Mouse (Mus musculus): ENCODE data around the gene Khdrbs1. TPM values are rescaled to one million over a fixed set of nuclear protein-coding genes. Genes with fewer than 3 reads are reported as not detected.
A peak's percentile ranks its signal among the peaks of the same experiment; 100 is the strongest.
"Not testable (repeated sequence)": the region's sequence is repeated elsewhere in the genome, so short reads cannot be mapped to it uniquely, and the experiment has no call there.

The Khdrbs1 gene
- polyA plus RNA-seq, 1 experiment from 2014 or later, result 118 TPM

- no peak overlapping the region for H3K9ac ChIP-seq
- WGBS, result 58% methylated on average over 6 of the region's 6 CpGs
- H3K9me3 ChIP-seq (replicated peaks), result no peaks in the 10 kb centered on the region
- H3K4me3 ChIP-seq (replicated peaks), result no peak overlapping the region
- H3K4me1 ChIP-seq, result peaks cover 20% of the 10 kb centered on the region
- no peak overlapping the region for H3K27ac ChIP-seq
- peaks cover 3% of the 10 kb centered on the region for H3K27me3 ChIP-seq
- no peak overlapping the region for H3K4me2 ChIP-seq
- ATAC-seq (replicated peaks; ENCODE audit: low FRiP score), result no peak
- H3K36me3 ChIP-seq, result no peaks in the 10 kb centered on the region
Measured at GRCm38 (mm10) chr4:129770600-129770999, 28.5 kb upstream of the Khdrbs1 start.

- not testable (repeated sequence) for ATAC-seq (replicated peaks; ENCODE audit: low FRiP score); H3K9me3 ChIP-seq (replicated peaks)
Measured at GRCm38 (mm10) chr4:129768742-129769141, 26.6 kb upstream of the Khdrbs1 start.

GRCm38 (mm10) chr4:129767782-129768181 lies 25.7 kb upstream of the Khdrbs1 start:
- Histone ChIP-seq H3K27me3 (no peaks in the 10 kb centered on the region; the same call in 1 of the 2 replicates), H3K4me3 (replicated peaks) (no peak overlapping the region), H3K4me1 (peaks cover 20% of the 10 kb centered on the region), H3K27ac (no peak overlapping the region), H3K4me2 (no peak overlapping the region), H3K36me3 (no peaks in the 10 kb centered on the region), H3K9ac (no peak overlapping the region), H3K9me3 (replicated peaks) (no peaks in the 10 kb centered on the region)
- WGBS, result 87% methylated on average over 8 of the region's 8 CpGs
- no peak for ATAC-seq (replicated peaks; ENCODE audit: low FRiP score)

More at GRCm38 (mm10) chr4:129768742-129769141, 26.6 kb upstream of the Khdrbs1 start:
- WGBS, result 77% methylated on average over 3 of the region's 3 CpGs
- H3K9ac ChIP-seq; H3K27me3 ChIP-seq; H3K36me3 ChIP-seq; H3K27ac ChIP-seq; H3K4me2 ChIP-seq; H3K4me3 ChIP-seq (replicated peaks): not testable (repeated sequence)
- peaks cover 20% of the 10 kb centered on the region for H3K4me1 ChIP-seq

- Histone ChIP-seq H3K9ac (no peak overlapping the region), H3K4me1 (0 out of 2 replicates have a peak, but pooled peaks cover under 1% of the 10 kb centered on the region), H3K27me3 (no peaks in the 10 kb centered on the region), H3K4me2 (no peak overlapping the region), H3K9me3 (replicated peaks) (no peaks in the 10 kb centered on the region), H3K27ac (no peak overlapping the region), H3K4me3 (replicated peaks) (no peak overlapping the region), H3K36me3 (no peaks in the 10 kb centered on the region)
- 84% methylated on average over 3 of the region's 3 CpGs for WGBS
- ATAC-seq (replicated peaks; ENCODE audit: low FRiP score), result no peak
Measured at GRCm38 (mm10) chr4:129765351-129765750, 23.2 kb upstream of the Khdrbs1 start.

- H3K4me2 ChIP-seq; H3K9me3 ChIP-seq (replicated peaks); H3K4me1 ChIP-seq; ATAC-seq (replicated peaks; ENCODE audit: low FRiP score); H3K36me3 ChIP-seq; H3K27ac ChIP-seq; H3K27me3 ChIP-seq; H3K4me3 ChIP-seq (replicated peaks); H3K9ac ChIP-seq: not testable (repeated sequence)
- WGBS, result 92% methylated on average over 1 of the region's 1 CpGs
Measured at GRCm38 (mm10) chr4:129762496-129762895, 20.4 kb upstream of the Khdrbs1 start.

- H3K27me3 ChIP-seq, result no peaks in the 10 kb centered on the region
- no peak overlapping the region for H3K27ac ChIP-seq
- H3K4me1 ChIP-seq, result no peaks in the 10 kb centered on the region
- no peaks in the 10 kb centered on the region for H3K36me3 ChIP-seq
- H3K4me3 ChIP-seq (replicated peaks), result no peak overlapping the region
- no peak overlapping the region for H3K9ac ChIP-seq
- no peak overlapping the region for H3K4me2 ChIP-seq
- ATAC-seq (replicated peaks; ENCODE audit: low FRiP score), result no peak
- 91% methylated on average over 12 of the region's 12 CpGs for WGBS
- no peaks in the 10 kb centered on the region for H3K9me3 ChIP-seq (replicated peaks)
Measured at GRCm38 (mm10) chr4:129761606-129762005, 19.5 kb upstream of the Khdrbs1 start.

GRCm38 (mm10) chr4:129755455-129755854 lies 13.4 kb upstream of the Khdrbs1 start:
- no peak overlapping the region for H3K4me3 ChIP-seq (replicated peaks)
- no peaks in the 10 kb centered on the region for H3K9me3 ChIP-seq (replicated peaks)
- 75% methylated on average over 1 of the region's 1 CpGs for WGBS
- 0 out of 2 replicates have a peak, but pooled peaks cover 3% of the 10 kb centered on the region for H3K27me3 ChIP-seq
- H3K9ac ChIP-seq, result no peak overlapping the region
- H3K36me3 ChIP-seq, result no peaks in the 10 kb centered on the region
- peaks cover 20% of the 10 kb centered on the region for H3K4me1 ChIP-seq
- H3K27ac ChIP-seq, result no peak overlapping the region
- H3K4me2 ChIP-seq, result no peak overlapping the region
- ATAC-seq (replicated peaks; ENCODE audit: low FRiP score), result no peak

GRCm38 (mm10) chr4:129754742-129755141 lies 12.6 kb upstream of the Khdrbs1 start:
- H3K9me3 ChIP-seq (replicated peaks), result no peaks in the 10 kb centered on the region
- H3K4me3 ChIP-seq (replicated peaks), result no peak overlapping the region
- peaks cover 24% of the 10 kb centered on the region for H3K4me1 ChIP-seq
- 0 out of 2 replicates have a peak, but pooled peaks have one; percentile 29 for ATAC-seq (replicated peaks; ENCODE audit: low FRiP score)
- WGBS, result 52% methylated on average over 3 of the region's 3 CpGs
- H3K36me3 ChIP-seq, result no peaks in the 10 kb centered on the region
- no peak overlapping the region for H3K9ac ChIP-seq
- H3K4me2 ChIP-seq, result no peak overlapping the region
- 0 out of 2 replicates have a peak, but pooled peaks cover 5% of the 10 kb centered on the region for H3K27me3 ChIP-seq
- peak overlapping the region; percentile 27; the same call in 1 of the 2 replicates for H3K27ac ChIP-seq

GRCm38 (mm10) chr4:129750430-129750829 lies 8.3 kb upstream of the Khdrbs1 start:
- H3K9me3 ChIP-seq (replicated peaks), result no peaks in the 10 kb centered on the region
- no peaks in the 10 kb centered on the region for H3K36me3 ChIP-seq
- 40% methylated on average over 5 of the region's 5 CpGs for whole genome bisulfite sequencing
- H3K27me3 ChIP-seq, result 0 out of 2 replicates have a peak, but pooled peaks cover 5% of the 10 kb centered on the region
- no peak overlapping the region for H3K9ac ChIP-seq
- H3K27ac ChIP-seq, result no peak overlapping the region
- H3K4me1 ChIP-seq, result peaks cover 28% of the 10 kb centered on the region
- no peak overlapping the region for H3K4me2 ChIP-seq
- no peak overlapping the region for H3K4me3 ChIP-seq (replicated peaks)
- ATAC-seq (replicated peaks; ENCODE audit: low FRiP score), result no peak

GRCm38 (mm10) chr4:129746591-129746990 lies 4.5 kb upstream of the Khdrbs1 start:
- ATAC-seq (replicated peaks; ENCODE audit: low FRiP score), result no peak
- no peak overlapping the region for H3K4me3 ChIP-seq (replicated peaks)
- H3K9ac ChIP-seq, result no peak overlapping the region
- H3K27ac ChIP-seq, result no peak overlapping the region
- no peak overlapping the region for H3K4me2 ChIP-seq
- WGBS, result 45% methylated on average over 3 of the region's 3 CpGs
- 0 out of 2 replicates have a peak, but pooled peaks cover 5% of the 10 kb centered on the region for H3K27me3 ChIP-seq
- H3K9me3 ChIP-seq (replicated peaks), result no peaks in the 10 kb centered on the region
- H3K36me3 ChIP-seq, result no peaks in the 10 kb centered on the region
- peaks cover 24% of the 10 kb centered on the region for H3K4me1 ChIP-seq

- ATAC-seq (replicated peaks; ENCODE audit: low FRiP score), result no peak
- Histone ChIP-seq H3K4me3 (replicated peaks) (no peak overlapping the region), H3K9me3 (replicated peaks) (no peaks in the 10 kb centered on the region), H3K9ac (no peak overlapping the region), H3K27ac (no peak overlapping the region), H3K4me2 (no peak overlapping the region), H3K27me3 (0 out of 2 replicates have a peak, but pooled peaks cover 5% of the 10 kb centered on the region), H3K36me3 (no peaks in the 10 kb centered on the region), H3K4me1 (peaks cover 24% of the 10 kb centered on the region)
- 77% methylated on average over 1 of the region's 1 CpGs for WGBS
Measured at GRCm38 (mm10) chr4:129746106-129746505, 4.0 kb upstream of the Khdrbs1 start.

- no peaks in the 10 kb centered on the region for H3K9me3 ChIP-seq (replicated peaks)
- H3K36me3 ChIP-seq, result no peaks in the 10 kb centered on the region
- WGBS, result 26% methylated on average over 2 of the region's 2 CpGs
- peaks cover 23% of the 10 kb centered on the region for H3K4me1 ChIP-seq
- H3K4me2 ChIP-seq, result peak overlapping the region; percentile 66
- H3K9ac ChIP-seq, result peak overlapping the region; percentile 100
- H3K27me3 ChIP-seq, result no peaks in the 10 kb centered on the region
- H3K4me3 ChIP-seq (replicated peaks), result peak overlapping the region; percentile 96; the same call in 1 of the 2 replicates
- no peak for ATAC-seq (replicated peaks; ENCODE audit: low FRiP score)
- H3K27ac ChIP-seq, result peak overlapping the region; percentile 98
Measured at GRCm38 (mm10) chr4:129743494-129743893, 1.4 kb upstream of the Khdrbs1 start.

- Histone ChIP-seq H3K9me3 (replicated peaks) (no peaks in the 10 kb centered on the region), H3K27ac (peak overlapping the region; percentile 98), H3K36me3 (no peaks in the 10 kb centered on the region), H3K4me1 (peaks cover 27% of the 10 kb centered on the region), H3K4me3 (replicated peaks) (peak overlapping the region; percentile 96), H3K27me3 (no peaks in the 10 kb centered on the region), H3K4me2 (peak overlapping the region; percentile 66), H3K9ac (peak overlapping the region; percentile 100)
- WGBS, result 7% methylated on average over 7 of the region's 7 CpGs
- no peak for ATAC-seq (replicated peaks; ENCODE audit: low FRiP score)
Measured at GRCm38 (mm10) chr4:129743010-129743390, 897 bp upstream of the Khdrbs1 start.
